Mouse (Mus musculus): ENCODE measurements at regions not wholly inside any gene's neighbourhood (a gene's known extent, or its start where the extent isn't known, plus 50 kb on each side); places are given as distances from the start of the nearest gene placed in this dataset.

DNA sequence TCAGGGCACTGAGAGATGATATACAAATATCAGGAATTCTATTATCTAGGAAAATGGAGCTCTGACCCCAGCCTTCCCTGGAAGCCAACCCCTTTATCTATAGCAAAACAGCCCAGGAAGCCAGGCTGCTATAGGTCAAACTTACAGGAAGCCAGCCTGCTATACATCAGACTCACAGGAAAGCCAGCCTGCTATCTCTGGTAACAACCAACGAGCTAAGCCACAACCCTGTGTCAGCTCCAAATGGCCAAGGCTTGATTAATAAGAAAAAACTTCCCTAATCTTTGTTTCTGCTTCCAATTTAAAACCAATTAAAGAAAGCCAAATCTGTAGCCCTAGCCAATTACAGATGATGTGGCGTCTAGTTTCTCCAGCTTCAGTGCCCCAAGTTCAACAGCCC is 114.4 kb upstream of the Tab2 start:
- no peak overlapping the region for H3K4me2 ChIP-seq
- ATAC-seq, result peak; percentile 77
- 13% methylated on average over 2 of the region's 2 CpGs for WGBS (ENCODE audit: insufficient replicate concordance)
- no peak overlapping the region for H3K4me3 ChIP-seq
- H3K9me3 ChIP-seq (replicated peaks), result no peaks in the 10 kb centered on the region
- peaks cover 47% of the 10 kb centered on the region for H3K4me1 ChIP-seq
- H3K36me3 ChIP-seq, result no peaks in the 10 kb centered on the region
- no peak overlapping the region for H3K27ac ChIP-seq
- H3K9ac ChIP-seq, result no peak overlapping the region
- H3K27me3 ChIP-seq (replicated peaks), result no peaks in the 10 kb centered on the region

DNA sequence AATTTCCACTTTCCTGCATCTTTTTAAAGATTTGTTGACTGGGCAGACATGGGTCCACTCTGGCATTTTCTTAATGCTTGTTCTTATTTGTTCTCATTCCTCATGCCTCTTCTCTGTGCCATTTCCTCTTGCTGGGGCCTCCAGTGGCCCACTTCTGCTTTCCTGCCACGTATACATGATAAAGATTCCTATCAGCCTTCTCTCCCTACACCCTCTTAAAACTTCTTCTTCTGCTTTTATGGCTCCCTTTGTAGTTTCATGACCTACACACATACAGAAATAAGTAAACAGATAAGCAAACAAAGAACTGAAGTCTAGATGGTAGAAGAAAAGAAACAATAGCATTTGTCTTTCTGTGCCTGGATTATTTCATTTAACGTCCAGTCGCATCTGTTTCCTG is 110.9 kb upstream of the Tab2 start:
- Histone ChIP-seq H3K9ac (no peak overlapping the region), H3K4me3 (no peak overlapping the region), H3K27ac (no peak overlapping the region), H3K36me3 (no peaks in the 10 kb centered on the region), H3K4me2 (no peak overlapping the region), H3K27me3 (replicated peaks) (no peaks in the 10 kb centered on the region), H3K4me1 (peaks cover 29% of the 10 kb centered on the region), H3K9me3 (replicated peaks) (no peaks in the 10 kb centered on the region)
- ATAC-seq, result no peak
- 29% methylated on average over 3 of the region's 3 CpGs for WGBS (ENCODE audit: insufficient replicate concordance)

- 0 out of 2 replicates have a peak, but pooled peaks have one; percentile 46 for ATAC-seq
- Histone ChIP-seq H3K4me1 (peaks cover 17% of the 10 kb centered on the region), H3K9ac (no peak overlapping the region), H3K9me3 (replicated peaks) (no peaks in the 10 kb centered on the region), H3K27me3 (replicated peaks) (no peaks in the 10 kb centered on the region), H3K4me2 (no peak overlapping the region), H3K27ac (0 out of 2 replicates have a peak overlapping the region, but pooled peaks have one; percentile 33), H3K4me3 (no peak overlapping the region), H3K36me3 (no peaks in the 10 kb centered on the region)
- 34% methylated on average over 8 of the region's 8 CpGs for WGBS (ENCODE audit: insufficient replicate concordance)
Observed at GRCm38 (mm10) chr10:8065746-8066145, 109.7 kb upstream of the Tab2 start.

DNA sequence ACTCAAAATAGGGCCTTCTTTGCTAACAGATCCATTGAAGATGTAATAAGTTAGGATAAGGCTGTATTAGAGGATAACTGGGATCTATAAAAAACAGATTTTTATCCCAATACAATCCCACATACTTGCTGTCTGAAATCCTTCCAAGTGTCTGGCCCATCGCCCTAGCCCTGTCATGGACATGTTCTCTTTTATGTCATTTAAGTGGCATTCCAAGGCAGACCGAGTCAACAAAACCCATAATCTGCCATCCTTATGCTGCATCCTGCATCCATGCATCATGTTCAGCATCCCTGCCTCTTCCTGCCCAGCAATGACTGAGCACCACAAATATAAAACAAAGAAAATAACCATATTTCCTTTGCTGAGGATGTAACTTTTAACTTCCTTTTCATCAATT is 108.3 kb upstream of the Tab2 start:
- WGBS (ENCODE audit: insufficient replicate concordance), result 63% methylated on average over 2 of the region's 2 CpGs
- Histone ChIP-seq H3K9me3 (replicated peaks) (no peaks in the 10 kb centered on the region), H3K36me3 (no peaks in the 10 kb centered on the region), H3K4me3 (no peak overlapping the region), H3K27ac (no peak overlapping the region), H3K4me1 (peaks cover 11% of the 10 kb centered on the region; the same call in 1 of the 2 replicates), H3K9ac (no peak overlapping the region), H3K27me3 (replicated peaks) (no peaks in the 10 kb centered on the region), H3K4me2 (no peak overlapping the region)
- ATAC-seq, result no peak

DNA sequence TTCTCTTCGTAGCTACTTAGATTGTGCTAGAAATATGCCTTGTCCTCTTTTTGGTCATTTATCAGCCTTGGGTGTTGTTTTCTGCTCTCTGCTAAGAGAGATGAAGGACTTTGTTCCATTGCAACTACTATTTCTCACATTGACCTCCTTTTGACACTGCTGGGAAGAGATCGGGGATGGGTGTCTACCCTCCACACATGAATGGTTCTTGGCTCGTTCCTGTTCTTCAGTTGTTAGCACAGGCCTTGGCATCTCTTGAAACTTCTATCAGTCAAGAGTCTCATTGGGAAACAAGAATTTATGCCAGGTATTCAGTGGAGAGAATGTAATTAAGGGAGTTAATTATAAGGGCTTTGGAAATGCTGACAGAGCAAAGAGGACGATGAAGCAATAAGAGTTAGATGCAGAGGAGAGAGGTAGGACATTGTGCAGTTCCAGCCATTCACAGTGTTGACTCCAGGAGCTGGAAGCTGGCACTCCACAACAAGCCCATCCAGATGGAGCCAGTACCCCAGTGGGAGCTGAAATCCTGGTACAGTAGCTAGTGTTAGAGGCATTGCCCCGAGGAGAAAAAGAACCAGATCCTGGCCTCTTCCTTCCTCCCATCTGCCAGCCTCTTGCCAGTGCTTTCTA is 107.5 kb upstream of the Tab2 start:
- 67% methylated on average over 5 of the region's 5 CpGs for WGBS (ENCODE audit: insufficient replicate concordance)
- ATAC-seq, result no peak
- no peak overlapping the region for H3K27ac ChIP-seq

GRCm38 (mm10) chr10:8060987-8061386 is 105.0 kb upstream of the Tab2 start:
- H3K27ac ChIP-seq, result no peak overlapping the region
- H3K36me3 ChIP-seq, result no peaks in the 10 kb centered on the region
- no peaks in the 10 kb centered on the region for H3K9me3 ChIP-seq (replicated peaks)
- ATAC-seq, result no peak
- H3K4me1 ChIP-seq, result peaks cover 4% of the 10 kb centered on the region; the same call in 1 of the 2 replicates
- no peak overlapping the region for H3K9ac ChIP-seq
- no peaks in the 10 kb centered on the region for H3K27me3 ChIP-seq (replicated peaks)
- H3K4me3 ChIP-seq, result no peak overlapping the region
- no peak overlapping the region for H3K4me2 ChIP-seq

More for the DNA sequence above, 107.5 kb upstream of the Tab2 start:
- Histone ChIP-seq H3K36me3 (no peaks in the 10 kb centered on the region), H3K4me3 (no peak overlapping the region), H3K9me3 (replicated peaks) (no peaks in the 10 kb centered on the region), H3K4me1 (peaks cover 11% of the 10 kb centered on the region; the same call in 1 of the 2 replicates), H3K27me3 (replicated peaks) (no peaks in the 10 kb centered on the region), H3K4me2 (no peak overlapping the region), H3K9ac (no peak overlapping the region)

GRCm38 (mm10) chr10:8059769-8060168 is 103.7 kb upstream of the Tab2 start:
- 79% methylated on average over 1 of the region's 1 CpGs for WGBS (ENCODE audit: insufficient replicate concordance)
- H3K27ac ChIP-seq, result no peak overlapping the region
- no peak for ATAC-seq

GRCm38 (mm10) chr10:8057855-8058254 is 101.8 kb upstream of the Tab2 start:
- no peak overlapping the region for H3K9ac ChIP-seq
- H3K9me3 ChIP-seq (replicated peaks), result no peaks in the 10 kb centered on the region
- no peak overlapping the region for H3K4me3 ChIP-seq
- no peaks in the 10 kb centered on the region for H3K27me3 ChIP-seq (replicated peaks)
- H3K4me1 ChIP-seq, result no peaks in the 10 kb centered on the region
- ATAC-seq, result no peak
- no peak overlapping the region for H3K4me2 ChIP-seq
- no peak overlapping the region for H3K27ac ChIP-seq
- H3K36me3 ChIP-seq, result no peaks in the 10 kb centered on the region
- WGBS (ENCODE audit: insufficient replicate concordance), result 46% methylated on average over 5 of the region's 5 CpGs

More at GRCm38 (mm10) chr10:8059769-8060168, 103.7 kb upstream of the Tab2 start:
- Histone ChIP-seq H3K36me3 (no peaks in the 10 kb centered on the region), H3K4me1 (no peaks in the 10 kb centered on the region), H3K9me3 (replicated peaks) (no peaks in the 10 kb centered on the region), H3K4me3 (no peak overlapping the region), H3K4me2 (no peak overlapping the region), H3K9ac (no peak overlapping the region), H3K27me3 (replicated peaks) (no peaks in the 10 kb centered on the region)

DNA sequence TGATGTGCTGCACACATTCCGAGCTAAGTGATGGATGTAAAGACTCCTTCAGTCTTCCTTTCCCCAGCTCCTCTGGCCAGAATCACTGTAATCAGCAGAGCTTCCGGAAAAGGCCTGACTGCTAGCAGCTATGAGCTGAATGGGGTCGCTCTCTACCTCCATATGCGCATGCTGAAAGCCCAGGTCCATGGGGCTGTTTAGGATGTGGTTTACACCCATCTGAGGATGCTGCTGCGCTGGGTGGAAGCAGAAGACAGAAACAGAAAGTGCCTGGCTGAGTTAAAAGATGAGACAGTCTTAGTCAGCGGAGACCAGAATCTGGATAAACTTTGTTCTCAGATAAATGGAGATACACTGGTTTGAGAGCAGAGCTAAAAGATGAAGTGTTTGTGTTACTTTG is 99.3 kb upstream of the Tab2 start:
- H3K9me3 ChIP-seq (replicated peaks), result no peaks in the 10 kb centered on the region
- H3K27me3 ChIP-seq (replicated peaks), result no peaks in the 10 kb centered on the region
- H3K4me3 ChIP-seq, result no peak overlapping the region
- H3K4me1 ChIP-seq, result no peaks in the 10 kb centered on the region
- H3K9ac ChIP-seq, result no peak overlapping the region
- H3K4me2 ChIP-seq, result no peak overlapping the region
- no peak overlapping the region for H3K27ac ChIP-seq
- no peak for ATAC-seq
- H3K36me3 ChIP-seq, result no peaks in the 10 kb centered on the region
- WGBS (ENCODE audit: insufficient replicate concordance), result 51% methylated on average over 6 of the region's 6 CpGs

DNA sequence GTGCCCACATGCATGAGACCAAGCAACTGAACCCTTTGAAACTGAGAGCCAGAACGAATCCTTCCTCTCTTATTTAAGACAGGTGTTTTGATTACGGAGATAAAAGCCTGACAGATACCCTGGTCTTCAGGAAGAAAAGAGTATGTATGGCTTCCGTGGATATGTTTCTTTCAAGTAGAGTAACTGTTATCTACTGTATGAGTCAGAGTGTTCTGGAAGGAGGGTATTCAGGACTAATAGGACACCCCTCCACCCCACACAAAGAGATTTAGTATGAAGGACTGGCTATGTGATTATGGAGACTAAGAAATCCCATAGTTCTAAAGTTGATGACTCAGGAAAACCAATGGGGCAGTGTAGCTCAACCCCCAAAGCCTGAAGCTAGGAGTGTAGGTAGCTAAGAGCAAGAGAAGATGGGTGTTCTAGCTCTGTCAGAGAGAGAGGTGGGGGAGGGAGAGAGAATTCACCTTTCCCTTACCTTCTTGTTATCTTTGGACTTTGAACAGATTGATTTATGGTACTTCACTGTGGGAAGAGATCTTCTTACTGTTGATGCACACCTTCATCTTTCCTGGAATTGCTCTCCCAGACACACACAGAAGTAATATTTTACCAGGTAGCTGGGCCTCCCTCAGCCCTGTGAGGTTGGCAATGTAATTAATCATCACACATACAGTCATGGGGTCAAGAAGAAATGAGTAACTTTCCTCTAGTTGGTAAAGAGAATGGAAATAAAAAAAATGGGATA is 87.6 kb upstream of the Tab2 start:
- peaks cover 4% of the 10 kb centered on the region; the same call in 1 of the 2 replicates for H3K4me1 ChIP-seq

DNA sequence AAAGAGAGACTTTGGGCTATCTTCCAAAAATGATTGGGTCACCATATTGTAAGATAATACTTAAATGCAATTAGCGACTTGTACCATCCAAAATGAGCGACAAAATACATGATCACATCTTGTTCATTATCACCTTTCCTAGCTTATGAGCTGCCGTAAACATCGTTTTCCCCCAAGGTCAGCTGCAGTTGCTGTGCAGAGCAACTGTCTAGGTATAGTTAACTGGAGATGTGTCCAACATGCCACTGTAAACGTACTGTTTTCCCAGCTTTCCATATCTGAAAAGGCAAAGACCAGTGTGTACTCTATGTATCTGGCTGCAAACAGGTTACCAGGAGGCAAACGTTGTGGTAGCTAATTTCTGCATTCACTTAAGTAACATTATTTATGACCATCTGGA is 86.3 kb upstream of the Tab2 start:
- Histone ChIP-seq H3K27me3 (replicated peaks) (no peaks in the 10 kb centered on the region), H3K4me3 (no peak overlapping the region), H3K36me3 (no peaks in the 10 kb centered on the region), H3K4me2 (no peak overlapping the region), H3K27ac (no peak overlapping the region), H3K9ac (no peak overlapping the region), H3K9me3 (replicated peaks) (no peaks in the 10 kb centered on the region), H3K4me1 (peaks cover 14% of the 10 kb centered on the region; the same call in 1 of the 2 replicates)
- no peak for ATAC-seq
- 73% methylated on average over 6 of the region's 6 CpGs for WGBS (ENCODE audit: insufficient replicate concordance)

More for the DNA sequence above, 87.6 kb upstream of the Tab2 start:
- no peak overlapping the region for H3K4me3 ChIP-seq
- WGBS (ENCODE audit: insufficient replicate concordance), result 69% methylated on average over 3 of the region's 3 CpGs
- no peaks in the 10 kb centered on the region for H3K27me3 ChIP-seq (replicated peaks)
- no peak for ATAC-seq
- no peak overlapping the region for H3K4me2 ChIP-seq
- H3K36me3 ChIP-seq, result no peaks in the 10 kb centered on the region
- H3K27ac ChIP-seq, result no peak overlapping the region
- H3K9me3 ChIP-seq (replicated peaks), result no peaks in the 10 kb centered on the region
- H3K9ac ChIP-seq, result no peak overlapping the region

- no peaks in the 10 kb centered on the region for H3K27me3 ChIP-seq (replicated peaks)
- no peak overlapping the region for H3K4me3 ChIP-seq
- 70% methylated on average over 8 of the region's 8 CpGs for WGBS (ENCODE audit: insufficient replicate concordance)
- peaks cover 17% of the 10 kb centered on the region; the same call in 1 of the 2 replicates for H3K4me1 ChIP-seq
- no peak overlapping the region for H3K4me2 ChIP-seq
- H3K36me3 ChIP-seq, result no peaks in the 10 kb centered on the region
- no peak overlapping the region for H3K9ac ChIP-seq
- no peaks in the 10 kb centered on the region for H3K9me3 ChIP-seq (replicated peaks)
- H3K27ac ChIP-seq, result no peak overlapping the region
- ATAC-seq, result no peak
Observed at GRCm38 (mm10) chr10:8041790-8042189, 85.8 kb upstream of the Tab2 start.

All from liver, embryonic 12.5 days (tissue).